Mouse (Mus musculus): ENCODE measurements around the gene Ccn2. TPM values are rescaled to one million over a fixed set of nuclear protein-coding genes. Genes with fewer than 3 reads are reported as not detected.

Ccn2 gene
- total and polyA plus RNA-seq, 3 experiments = 62.8 to 141 (median 108) TPM

GRCm38 (mm10) chr10:24596869-24597339, 1.7 kb downstream of the Ccn2 start:
- no peaks in the 10 kb centered on the region for H3K27me3 ChIP-seq (ENCODE audit: control insufficient read depth, insufficient read depth, low read length)
- peak in 1 of 2 experiments; percentile 63 for DNase-seq
- H3K4me1 ChIP-seq (ENCODE audit: control insufficient read depth, insufficient read depth, low read length) = peaks cover 12% of the 10 kb centered on the region
- WGBS = 23% methylated on average over 7 of the region's 7 CpGs
- peak overlapping the region; percentile 85 for H3K9ac ChIP-seq (ENCODE audit: low read depth, low read length)
- peak overlapping the region; percentile 63 for H3K4me3 ChIP-seq
- peak overlapping the region; percentile 95 for H3K27ac ChIP-seq
- H3K79me2 ChIP-seq (replicated peaks; ENCODE audit: control insufficient read depth, insufficient read depth, low read length) = no peaks in the 10 kb centered on the region
- peaks cover 16% of the 10 kb centered on the region for H3K36me3 ChIP-seq (ENCODE audit: control insufficient read depth, insufficient read depth, low read length)
- intact Hi-C loops (cut with DNase I) = no loop called here
- no peak for TF ChIP-seq EP300 (IDR thresholded peaks at IDR 0.05; ENCODE audit: insufficient read depth, low read depth, low read length)
- TF ChIP-seq POLR2A (IDR thresholded peaks at IDR 0.05; ENCODE audit: insufficient read depth, low read depth, low read length) = no peak
- TF ChIP-seq CTCF (IDR thresholded peaks at IDR 0.05) = no peak

DNA sequence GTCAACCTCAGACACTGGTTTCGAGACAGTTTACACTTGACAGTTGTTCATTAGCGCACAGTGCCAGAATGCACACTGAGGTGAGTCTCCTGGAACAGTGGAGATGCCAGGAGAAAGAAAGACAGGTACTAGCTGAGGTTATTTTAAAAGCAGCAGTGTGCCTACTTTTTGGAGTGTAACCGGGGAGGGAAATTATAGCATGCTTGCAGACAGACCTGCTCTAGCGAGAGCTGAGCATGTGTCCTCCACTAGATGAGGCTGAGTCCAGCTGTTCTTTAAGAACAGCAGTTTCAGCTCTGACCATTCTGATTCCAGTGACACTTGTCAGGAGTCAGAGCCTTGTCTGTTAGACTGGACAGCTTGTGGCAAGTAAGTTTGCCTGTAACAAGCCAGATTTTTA, 2.5 kb downstream of the Ccn2 start:
- no peaks in the 10 kb centered on the region for H3K79me2 ChIP-seq (replicated peaks; ENCODE audit: control insufficient read depth, insufficient read depth, low read length)
- peak overlapping the region; percentile 95 for H3K27ac ChIP-seq
- no peaks in the 10 kb centered on the region for H3K27me3 ChIP-seq (ENCODE audit: control insufficient read depth, insufficient read depth, low read length)
- no peak for DNase-seq
- WGBS = 67% methylated on average over 4 of the region's 4 CpGs
- peak overlapping the region; percentile 47 for H3K9ac ChIP-seq (ENCODE audit: low read depth, low read length)
- peaks cover 15% of the 10 kb centered on the region for H3K36me3 ChIP-seq (ENCODE audit: control insufficient read depth, insufficient read depth, low read length)
- peaks cover 8% of the 10 kb centered on the region for H3K4me1 ChIP-seq (ENCODE audit: control insufficient read depth, insufficient read depth, low read length)
- H3K4me3 ChIP-seq = peak overlapping the region; percentile 63
- peak; percentile 35; the same call in 1 of the 2 replicates for TF ChIP-seq POLR2A (IDR thresholded peaks at IDR 0.05; ENCODE audit: insufficient read depth, low read depth, low read length)
- TF ChIP-seq CTCF (IDR thresholded peaks at IDR 0.05) = no peak
- no peak for TF ChIP-seq EP300 (IDR thresholded peaks at IDR 0.05; ENCODE audit: insufficient read depth, low read depth, low read length)
- intact Hi-C loops (cut with DNase I) = no loop called here

DNA sequence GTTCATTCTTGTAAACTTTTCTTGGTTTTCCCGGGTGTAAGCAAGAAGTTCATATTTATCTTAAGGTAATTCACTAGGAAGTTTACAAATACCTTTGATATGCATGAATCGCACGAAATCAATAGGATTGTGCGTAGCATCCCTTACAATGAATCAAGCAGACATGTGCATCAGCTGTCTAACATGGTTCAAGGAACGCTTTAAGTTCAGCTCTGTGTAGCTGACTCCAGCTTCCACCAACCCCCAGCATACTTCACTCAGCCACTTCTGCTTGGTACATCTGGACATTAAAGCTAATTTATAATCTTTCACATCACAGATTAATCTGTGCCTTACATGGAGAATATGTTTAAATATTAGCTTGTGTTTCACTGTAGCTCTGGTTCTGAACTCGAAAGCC, 3.5 kb downstream of the Ccn2 start:
- TF ChIP-seq CTCF (IDR thresholded peaks at IDR 0.05) = no peak
- TF ChIP-seq EP300 (IDR thresholded peaks at IDR 0.05; ENCODE audit: insufficient read depth, low read depth, low read length) = no peak
- no peak for TF ChIP-seq POLR2A (IDR thresholded peaks at IDR 0.05; ENCODE audit: insufficient read depth, low read depth, low read length)
- Histone ChIP-seq H3K27ac (peak overlapping the region; percentile 9), H3K4me3 (no peak overlapping the region), H3K4me1 (ENCODE audit: control insufficient read depth, insufficient read depth, low read length) (peaks cover 6% of the 10 kb centered on the region; the same call in 1 of the 2 replicates), H3K79me2 (replicated peaks; ENCODE audit: control insufficient read depth, insufficient read depth, low read length) (no peaks in the 10 kb centered on the region), H3K9ac (ENCODE audit: low read depth, low read length) (no peak overlapping the region), H3K36me3 (ENCODE audit: control insufficient read depth, insufficient read depth, low read length) (peaks cover 15% of the 10 kb centered on the region), H3K27me3 (ENCODE audit: control insufficient read depth, insufficient read depth, low read length) (no peaks in the 10 kb centered on the region)
- intact Hi-C loops (cut with DNase I) = no loop called here
- no peak for DNase-seq
- WGBS = 89% methylated on average over 6 of the region's 6 CpGs

GRCm38 (mm10) chr10:24599802-24600201, 4.6 kb downstream of the Ccn2 start:
- H3K9ac ChIP-seq (ENCODE audit: low read depth, low read length) = no peak overlapping the region
- TF ChIP-seq CTCF (IDR thresholded peaks at IDR 0.05) = no peak
- no peak for TF ChIP-seq EP300 (IDR thresholded peaks at IDR 0.05; ENCODE audit: insufficient read depth, low read depth, low read length)
- no peak for TF ChIP-seq POLR2A (IDR thresholded peaks at IDR 0.05; ENCODE audit: insufficient read depth, low read depth, low read length)
- peaks cover 6% of the 10 kb centered on the region; the same call in 1 of the 2 replicates for H3K4me1 ChIP-seq (ENCODE audit: control insufficient read depth, insufficient read depth, low read length)
- DNase-seq = peak in 1 of 2 experiments; percentile 31
- intact Hi-C loops (cut with DNase I) = no loop called here
- no peaks in the 10 kb centered on the region for H3K79me2 ChIP-seq (replicated peaks; ENCODE audit: control insufficient read depth, insufficient read depth, low read length)
- peaks cover 11% of the 10 kb centered on the region for H3K36me3 ChIP-seq (ENCODE audit: control insufficient read depth, insufficient read depth, low read length)
- H3K27ac ChIP-seq = peak overlapping the region; percentile 53
- H3K4me3 ChIP-seq = no peak overlapping the region
- WGBS = 50% methylated on average over 5 of the region's 5 CpGs
- no peaks in the 10 kb centered on the region for H3K27me3 ChIP-seq (ENCODE audit: control insufficient read depth, insufficient read depth, low read length)

GRCm38 (mm10) chr10:24603035-24603434, 7.8 kb downstream of the Ccn2 start:
- Histone ChIP-seq H3K4me1 (ENCODE audit: control insufficient read depth, insufficient read depth, low read length) (no peaks in the 10 kb centered on the region), H3K36me3 (ENCODE audit: control insufficient read depth, insufficient read depth, low read length) (peaks cover 2% of the 10 kb centered on the region; the same call in 1 of the 2 replicates), H3K79me2 (replicated peaks; ENCODE audit: control insufficient read depth, insufficient read depth, low read length) (no peaks in the 10 kb centered on the region), H3K4me3 (no peak overlapping the region), H3K27me3 (ENCODE audit: control insufficient read depth, insufficient read depth, low read length) (no peaks in the 10 kb centered on the region), H3K27ac (no peak overlapping the region), H3K9ac (ENCODE audit: low read depth, low read length) (no peak overlapping the region)
- DNase-seq = no peak
- TF ChIP-seq EP300 (IDR thresholded peaks at IDR 0.05; ENCODE audit: insufficient read depth, low read depth, low read length) = no peak
- TF ChIP-seq POLR2A (IDR thresholded peaks at IDR 0.05; ENCODE audit: insufficient read depth, low read depth, low read length) = no peak
- intact Hi-C loops (cut with DNase I) = no loop called here
- WGBS = 57% methylated on average over 2 of the region's 2 CpGs

DNA sequence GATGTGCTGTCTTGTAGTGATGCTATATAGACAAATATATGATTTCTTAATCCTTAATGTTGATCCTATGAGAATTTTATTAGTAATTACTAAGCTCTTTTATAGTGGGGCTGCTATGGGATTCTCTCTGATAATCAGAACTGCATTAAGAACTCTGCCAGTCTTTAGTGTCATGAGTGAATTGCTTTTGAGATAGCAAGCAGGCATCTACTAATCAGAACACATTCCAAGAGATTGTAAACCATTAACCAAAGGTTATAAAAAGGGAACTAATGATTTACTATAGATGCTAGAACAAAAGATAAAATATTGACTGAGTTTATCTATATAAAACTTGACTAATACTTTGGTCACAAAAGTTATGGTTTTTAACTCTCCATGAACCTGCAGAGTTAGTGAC, 8.5 kb downstream of the Ccn2 start:
- Histone ChIP-seq H3K27ac (no peak overlapping the region), H3K36me3 (ENCODE audit: control insufficient read depth, insufficient read depth, low read length) (no peaks in the 10 kb centered on the region), H3K4me1 (ENCODE audit: control insufficient read depth, insufficient read depth, low read length) (no peaks in the 10 kb centered on the region), H3K79me2 (replicated peaks; ENCODE audit: control insufficient read depth, insufficient read depth, low read length) (no peaks in the 10 kb centered on the region), H3K4me3 (no peak overlapping the region), H3K27me3 (ENCODE audit: control insufficient read depth, insufficient read depth, low read length) (no peaks in the 10 kb centered on the region), H3K9ac (ENCODE audit: low read depth, low read length) (no peak overlapping the region)
- intact Hi-C loops (cut with DNase I) = no loop called here
- TF ChIP-seq POLR2A (IDR thresholded peaks at IDR 0.05; ENCODE audit: insufficient read depth, low read depth, low read length) = no peak
- no peak for TF ChIP-seq EP300 (IDR thresholded peaks at IDR 0.05; ENCODE audit: insufficient read depth, low read depth, low read length)
- no peak for TF ChIP-seq CTCF (IDR thresholded peaks at IDR 0.05)
- DNase-seq = no peak
